Mouse (Mus musculus) spleen, adult 2 months (tissue): ENCODE results near the gene Ryr1. TPM values are rescaled to one million over a fixed set of nuclear protein-coding genes. Genes with fewer than 3 reads are reported as not detected.

Experiments used
- DNase-seq, 2 experiments: peaks; one replicate each; pipeline versions ENCODE4 v3.0.0 to v3.0.0-alpha.2; 2012 to 2021; ENCODE audit warnings: low spot score in 2 of 2, low read depth in 1 of 2
- H3K27ac ChIP-seq: fragments of 200-500 bp; 2 replicates; pipeline ENCODE4 v1.5.1; 2012; ENCODE audit warnings: low read length, inconsistent platforms; ENCODE audit not compliant: insufficient read depth
- H3K27me3 ChIP-seq: fragments of 200-500 bp; 2 replicates; pipeline ENCODE4 v1.6.1; 2012; ENCODE audit warnings: mild to moderate bottlenecking, moderate library complexity, low read length, inconsistent platforms; ENCODE audit not compliant: control insufficient read depth, insufficient read depth
- H3K36me3 ChIP-seq: fragments of 200-500 bp; 2 replicates; pipeline ENCODE4 v1.6.1; 2012; ENCODE audit warnings: mild to moderate bottlenecking, low read length, inconsistent platforms; ENCODE audit not compliant: control insufficient read depth, insufficient read depth
- H3K4me1 ChIP-seq: fragments of 200-500 bp; 2 replicates; pipeline ENCODE4 v1.6.1; 2011; ENCODE audit warnings: inconsistent platforms; ENCODE audit not compliant: control insufficient read depth, insufficient read depth, insufficient read length
- H3K4me3 ChIP-seq: fragments of 200-500 bp; 2 replicates; pipeline ENCODE4 v1.5.1; 2011; ENCODE audit warnings: mild to moderate bottlenecking, inconsistent platforms; ENCODE audit not compliant: insufficient read depth, insufficient read length; ENCODE audit errors: extremely low read depth
- CTCF ChIP-seq: fragments of 200-500 bp; IDR thresholded peaks from 2 replicates; pipeline ENCODE4 v1.5.1; 2011; ENCODE audit warnings: mild to moderate bottlenecking, inconsistent platforms; ENCODE audit not compliant: insufficient read depth, insufficient read length, insufficient replicate concordance; ENCODE audit errors: extremely low read depth
- POLR2A ChIP-seq: fragments of 200-500 bp; IDR thresholded peaks from 2 replicates; pipeline ENCODE4 v1.6.1; 2011; ENCODE audit warnings: low read depth, low read length, inconsistent platforms
- WGBS: fragments of 180-500 bp; shearing (Covaris S2); methylation state at CpG from one replicate; pipeline ENCODE4 v1.1.7; 2018; 5-methylcytosine and 5-hydroxymethylcytosine counted together
- polyA plus RNA-seq: library from polyadenylated mRNA; depleted of rRNA; stranded (reverse); fragments of >200 nt; gene quantifications from 2 replicates; pipeline ENCODE4 v1.2.3, GENCODE M21; 2012

Gene Ryr1
- polyA plus RNA-seq, 1 experiment, result 0.27 TPM

DNA sequence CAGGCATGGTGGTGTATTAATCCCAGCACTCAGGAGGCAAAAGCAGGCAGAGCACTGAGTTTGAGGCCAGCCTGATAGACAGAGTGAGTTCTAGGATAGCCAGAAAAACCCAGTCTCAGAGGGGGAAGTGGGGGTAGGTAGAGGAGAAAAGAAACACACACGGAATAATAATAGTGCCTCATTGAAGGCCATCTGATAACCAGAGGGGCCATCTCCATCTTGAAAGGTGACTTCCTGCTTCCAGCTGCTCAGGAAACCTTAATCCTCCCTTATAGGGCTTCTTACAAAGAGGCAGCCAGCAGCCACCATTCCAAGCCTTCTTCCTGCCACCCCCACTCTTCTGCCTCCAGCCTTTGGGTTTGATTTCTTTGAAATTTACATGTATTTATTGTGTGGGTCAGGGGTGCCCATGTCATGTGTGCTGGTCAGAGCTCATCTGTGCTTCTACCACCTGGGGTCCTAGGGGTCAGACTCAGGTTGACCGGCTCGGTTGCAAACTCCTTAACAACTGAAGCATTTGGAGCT lies 161.5 kb downstream of the Ryr1 start:
- H3K27ac ChIP-seq, result no peak overlapping the region
- H3K4me1 ChIP-seq, result peaks cover 6% of the 10 kb centered on the region; the same call in 1 of the 2 replicates
- no peak overlapping the region for H3K4me3 ChIP-seq
- no peaks in the 10 kb centered on the region for H3K36me3 ChIP-seq
- WGBS, result 97% methylated on average over 3 of the region's 3 CpGs
- H3K27me3 ChIP-seq, result no peaks in the 10 kb centered on the region
- TF ChIP-seq POLR2A, result no peak
- TF ChIP-seq CTCF, result no peak
- no peak for DNase-seq

DNA sequence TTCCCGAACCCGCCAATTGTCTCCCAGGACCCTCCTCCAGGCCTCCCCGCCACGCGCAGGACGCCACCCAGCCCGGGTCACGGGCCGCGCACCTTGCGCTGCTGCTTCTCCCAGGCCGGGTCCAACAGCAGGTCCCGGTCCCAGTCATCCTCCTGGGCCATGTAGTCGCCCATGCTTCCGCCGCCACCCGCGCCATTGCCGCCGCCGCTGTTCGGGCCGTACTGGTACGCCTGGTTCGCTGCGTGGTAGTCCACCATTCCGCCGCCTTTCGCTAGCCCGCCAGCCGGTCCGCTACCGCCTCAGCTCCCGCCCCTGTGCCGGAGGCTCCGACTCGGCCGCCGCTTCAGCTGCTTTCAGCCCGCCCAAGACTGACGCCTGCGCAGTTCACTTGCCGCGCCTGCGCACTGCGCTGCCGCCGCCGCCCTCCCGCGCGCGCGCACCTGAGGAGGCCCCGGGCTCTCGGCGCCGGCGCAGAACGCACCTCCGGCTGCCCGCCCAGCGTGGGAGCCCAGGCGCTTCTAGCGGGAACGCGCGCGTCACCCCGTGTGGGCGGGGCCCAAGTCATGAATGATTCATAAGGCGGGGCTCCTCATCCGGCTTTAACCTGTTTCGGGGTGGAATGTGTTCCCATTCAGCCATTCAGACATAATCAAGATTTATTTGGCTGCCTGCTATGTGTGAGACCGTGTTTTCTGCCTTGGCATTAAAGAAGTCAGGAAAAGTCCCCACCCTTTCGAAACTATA lies 162.9 kb downstream of the Ryr1 start, which contains the start of gene Actn4:
TSS of gene Actn4 (minus strand) at position 414 of the 744 bp plus-strand sequence.
- Histone ChIP-seq H3K27me3 (no peaks in the 10 kb centered on the region), H3K4me1 (peaks cover 6% of the 10 kb centered on the region; the same call in 1 of the 2 replicates), H3K4me3 (peak within 1 kb of the TSS; percentile 99), H3K36me3 (no peaks in the 10 kb centered on the region), H3K27ac (peak within 1 kb of the TSS; percentile 94)
- WGBS, result 1% methylated on average over 76 of the region's 76 CpGs
- peak; percentile 93 to 99 for DNase-seq
- peak; percentile 97 for TF ChIP-seq POLR2A
- no peak for TF ChIP-seq CTCF

DNA sequence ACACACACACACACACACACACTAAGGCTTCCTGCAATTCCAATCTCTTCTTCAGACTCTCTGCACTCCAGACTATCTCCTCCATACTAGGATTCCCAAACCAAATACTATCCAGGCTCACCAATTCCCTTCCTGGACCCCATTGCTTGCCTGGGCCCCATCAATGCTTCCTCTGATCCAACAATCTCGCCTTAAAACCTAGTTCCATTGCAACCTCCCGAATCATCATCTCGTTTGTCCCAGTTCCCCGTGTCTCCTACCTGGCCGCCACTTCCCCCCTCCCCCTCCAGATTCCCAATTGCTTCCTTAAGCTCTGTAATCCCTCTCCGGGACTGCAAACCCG lies 163.4 kb downstream of the Ryr1 start:
- H3K27me3 ChIP-seq, result no peaks in the 10 kb centered on the region
- under 1% methylated on average over 7 of the region's 7 CpGs for WGBS
- peak overlapping the region; percentile 94 for H3K27ac ChIP-seq
- no peak for DNase-seq
- no peak for TF ChIP-seq CTCF
- TF ChIP-seq POLR2A, result no peak
- H3K4me3 ChIP-seq, result peak overlapping the region; percentile 99
- no peaks in the 10 kb centered on the region for H3K36me3 ChIP-seq
- peaks cover 6% of the 10 kb centered on the region; the same call in 1 of the 2 replicates for H3K4me1 ChIP-seq

DNA sequence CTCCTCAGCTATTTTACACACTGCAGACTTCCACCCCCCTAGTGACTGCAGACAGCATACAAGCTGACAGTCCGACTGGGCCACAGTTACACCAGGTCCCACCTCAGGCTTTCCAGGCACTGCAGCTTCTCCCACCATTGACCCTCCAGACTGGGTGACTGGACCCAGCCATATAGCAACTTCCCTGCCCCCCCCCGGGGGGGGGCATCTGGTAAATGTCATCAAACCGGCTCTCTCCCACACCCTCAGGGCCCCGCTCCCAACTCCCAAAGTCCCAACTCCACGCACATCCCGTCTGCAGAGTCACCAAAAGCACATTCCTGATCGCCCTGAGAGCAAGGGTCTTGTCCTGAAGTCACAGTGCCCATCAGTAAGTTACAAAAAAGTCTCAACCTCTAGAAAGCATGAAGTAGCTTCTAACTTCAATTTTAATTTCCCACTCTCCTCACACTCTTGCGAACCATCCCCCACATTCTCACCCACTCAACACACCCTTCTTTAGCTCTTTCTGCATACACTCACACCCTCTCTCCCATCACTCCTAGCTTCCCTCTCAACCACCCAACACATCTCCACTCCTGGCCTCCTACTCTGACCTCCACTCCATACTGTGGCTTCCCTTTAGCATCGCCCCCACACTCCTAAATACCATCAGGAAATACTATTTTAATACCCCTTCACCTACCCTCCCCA lies 164.5 kb downstream of the Ryr1 start:
- peak overlapping the region; percentile 53; the same call in 1 of the 2 replicates for H3K27ac ChIP-seq
- no peaks in the 10 kb centered on the region for H3K36me3 ChIP-seq
- no peak for TF ChIP-seq POLR2A
- TF ChIP-seq CTCF, result no peak
- peaks cover 6% of the 10 kb centered on the region; the same call in 1 of the 2 replicates for H3K4me1 ChIP-seq
- WGBS, result 55% methylated on average over 9 of the region's 9 CpGs
- no peak for DNase-seq
- peak overlapping the region; percentile 37; the same call in 1 of the 2 replicates for H3K4me3 ChIP-seq
- no peaks in the 10 kb centered on the region for H3K27me3 ChIP-seq

DNA sequence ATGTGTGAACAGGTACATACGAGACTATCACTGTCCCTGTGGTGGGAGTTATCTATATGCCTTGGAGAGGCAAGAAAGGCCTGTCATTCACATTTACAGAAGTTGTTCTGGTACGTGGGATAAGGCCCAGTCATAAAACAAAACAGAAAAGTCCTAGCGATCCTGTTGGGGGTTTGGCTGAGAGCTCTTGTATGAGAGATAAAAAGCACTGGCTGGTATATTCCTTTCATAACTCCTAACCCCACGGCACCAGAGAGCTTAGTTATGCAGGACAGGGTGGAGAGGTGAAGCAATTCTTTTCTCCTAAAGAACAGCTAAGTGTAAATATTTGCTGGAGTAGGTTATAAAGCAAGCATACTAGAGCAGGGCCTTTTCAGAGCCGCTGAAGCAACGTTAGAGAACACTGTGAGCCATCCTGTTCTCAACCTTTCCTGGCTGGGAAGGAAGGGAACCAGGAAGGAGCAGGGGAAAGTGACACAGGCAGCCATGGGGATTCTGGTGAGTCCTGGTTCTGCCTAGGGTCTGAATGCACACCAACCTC lies 165.4 kb downstream of the Ryr1 start:
- H3K4me1 ChIP-seq, result peaks cover 6% of the 10 kb centered on the region; the same call in 1 of the 2 replicates
- no peak overlapping the region for H3K27ac ChIP-seq
- WGBS, result 39% methylated on average over 6 of the region's 6 CpGs
- TF ChIP-seq CTCF (no peak), POLR2A (no peak)
- no peak overlapping the region for H3K4me3 ChIP-seq
- DNase-seq, result no peak
- no peaks in the 10 kb centered on the region for H3K27me3 ChIP-seq
- H3K36me3 ChIP-seq, result no peaks in the 10 kb centered on the region

DNA sequence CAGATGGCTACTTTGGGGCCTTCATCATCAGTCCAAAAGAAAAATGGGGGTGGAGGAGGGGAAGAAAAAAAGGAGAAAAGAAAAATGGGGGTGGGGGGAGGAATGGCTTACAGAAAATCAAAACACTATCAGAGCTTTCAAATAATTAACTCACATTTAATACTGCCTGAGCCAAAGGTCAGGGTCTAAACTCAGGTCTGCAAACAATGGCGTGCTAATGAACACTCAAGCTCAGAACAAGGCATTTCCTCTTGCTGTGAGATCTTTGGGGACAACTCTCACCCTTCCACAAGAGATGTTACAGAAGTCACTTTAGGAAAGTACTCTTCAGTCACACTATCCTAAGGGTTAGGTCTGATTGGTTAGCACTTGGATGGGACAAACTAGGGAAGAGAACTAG lies 166.2 kb downstream of the Ryr1 start:
- H3K27me3 ChIP-seq, result no peaks in the 10 kb centered on the region
- WGBS, result 82% methylated on average over 1 of the region's 1 CpGs
- H3K4me3 ChIP-seq, result no peak overlapping the region
- H3K4me1 ChIP-seq, result peaks cover 6% of the 10 kb centered on the region; the same call in 1 of the 2 replicates
- no peak for TF ChIP-seq POLR2A
- no peak for TF ChIP-seq CTCF
- DNase-seq, result no peak
- H3K36me3 ChIP-seq, result no peaks in the 10 kb centered on the region
- H3K27ac ChIP-seq, result no peak overlapping the region
